Mouse (Mus musculus) CH12.LX (cell line): ENCODE measurements around the gene Tdrd7. TPM values are rescaled to one million over a fixed set of nuclear protein-coding genes. Genes with fewer than 3 reads are reported as not detected.
A peak's percentile ranks its signal among the peaks of the same experiment; 100 is the strongest.

ENCODE experiments used
- DNase-seq: peaks from one replicate; pipeline ENCODE4 v3.0.0-alpha.2; 2013; ENCODE audit errors: extremely low read depth
- H3K27ac ChIP-seq: 2 replicates; pipeline ENCODE4 v1.5.1; 2012; ENCODE audit warnings: low read depth, mild to moderate bottlenecking, control low read depth, moderate library complexity; ENCODE audit not compliant: insufficient read depth
- H3K27me3 ChIP-seq: replicated peaks from 2 replicates; pipeline ENCODE3; 2012; ENCODE audit warnings: inconsistent platforms
- H3K36me3 ChIP-seq, 2 experiments: replicated peaks in 1 of 2; 2 replicates each; pipeline versions ENCODE3 to v1.6.1; 2012; ENCODE audit warnings: inconsistent platforms in 1 of 2, low read length in 1 of 2, mild to moderate bottlenecking in 1 of 2, mixed read lengths in 1 of 2, moderate library complexity in 1 of 2; ENCODE audit not compliant: control insufficient read depth in 1 of 2, insufficient read depth in 1 of 2
- H3K4me1 ChIP-seq, 2 experiments: 2 replicates each; pipeline ENCODE4 v1.6.1; 2012; ENCODE audit warnings: inconsistent platforms in 1 of 2, moderate library complexity in 1 of 2; ENCODE audit not compliant: insufficient read depth in 2 of 2, control insufficient read depth in 1 of 2
- H3K4me2 ChIP-seq: 2 replicates; pipeline ENCODE4 v1.6.1; 2012; ENCODE audit warnings: low read depth, mild to moderate bottlenecking, control low read depth; ENCODE audit not compliant: poor library complexity, insufficient read depth, severe bottlenecking
- H3K4me3 ChIP-seq, 3 experiments: fragments of 150-350 bp in 1 of 3; sonication (generic) in 1 of 3; replicated peaks in 1 of 3; 2 replicates each; pipeline versions ENCODE3 to v1.5.1; 2011 to 2012; ENCODE audit warnings: low read depth in 2 of 3, low read length in 2 of 3, mild to moderate bottlenecking in 2 of 3, moderate library complexity in 2 of 3, control low read depth in 1 of 3, improper control_type of control experiment in 1 of 3, inconsistent platforms in 1 of 3, mixed read lengths in 1 of 3; ENCODE audit not compliant: poor library complexity in 1 of 3
- H3K79me2 ChIP-seq: replicated peaks from 2 replicates; pipeline ENCODE4 v1.6.1; 2012; ENCODE audit warnings: mild to moderate bottlenecking, moderate library complexity; ENCODE audit not compliant: control insufficient read depth, poor library complexity, insufficient read depth, severe bottlenecking; ENCODE audit errors: extremely low read depth
- H3K9ac ChIP-seq: 2 replicates; pipeline ENCODE4 v1.6.1; 2012; ENCODE audit warnings: low read depth, mild to moderate bottlenecking, control low read depth, moderate library complexity; ENCODE audit not compliant: insufficient read depth
- H3K9me3 ChIP-seq: replicated peaks from 2 replicates; pipeline ENCODE3; 2012; ENCODE audit warnings: low read length, inconsistent platforms, mixed read lengths
- CTCF ChIP-seq, 2 experiments: IDR thresholded peaks in 1 of 2; conservative IDR thresholded peaks in 1 of 2; 2 replicates each; pipeline ENCODE4 v1.5.1; 2011 to 2012; ENCODE audit warnings: low read depth in 2 of 2, low read length in 2 of 2, improper control_type of control experiment in 1 of 2, inconsistent platforms in 1 of 2, mild to moderate bottlenecking in 1 of 2, moderate library complexity in 1 of 2
- ETS1 ChIP-seq: conservative IDR thresholded peaks from 2 replicates; pipeline ENCODE4 v1.6.1; 2012; ENCODE audit warnings: low read depth, mild to moderate bottlenecking, inconsistent platforms, low read length, improper control_type of control experiment, moderate library complexity
- HCFC1 ChIP-seq: IDR thresholded peaks from 2 replicates; pipeline ENCODE4 v1.6.1; 2012; ENCODE audit warnings: low read depth, mild to moderate bottlenecking, inconsistent platforms, low read length, improper control_type of control experiment
- IRF4 ChIP-seq: IDR thresholded peaks from 2 replicates; pipeline ENCODE4 v1.6.1; 2014; ENCODE audit warnings: low read depth, mild to moderate bottlenecking, inconsistent platforms, low read length, improper control_type of control experiment
- JUND ChIP-seq: conservative IDR thresholded peaks from 2 replicates; pipeline ENCODE4 v1.6.1; 2011; ENCODE audit warnings: low read depth, low read length, improper control_type of control experiment
- MAX ChIP-seq: IDR thresholded peaks from 2 replicates; pipeline ENCODE4 v1.6.1; 2011; ENCODE audit warnings: low read length, improper control_type of control experiment
- MXI1 ChIP-seq: IDR thresholded peaks from 2 replicates; pipeline ENCODE4 v1.6.1; 2011; ENCODE audit warnings: mild to moderate bottlenecking, low read depth, low read length, improper control_type of control experiment
- NRF1 ChIP-seq: IDR thresholded peaks from 2 replicates; pipeline ENCODE4 v1.6.1; 2014; ENCODE audit warnings: low read depth, mild to moderate bottlenecking, inconsistent platforms, low read length, improper control_type of control experiment, moderate library complexity
- PAX5 ChIP-seq: IDR thresholded peaks from 2 replicates; pipeline ENCODE4 v1.6.1; 2012; ENCODE audit warnings: low read length, inconsistent platforms, mixed read lengths
- RAD21 ChIP-seq: IDR thresholded peaks from 2 replicates; pipeline ENCODE4 v1.6.1; 2011; ENCODE audit warnings: low read depth, mild to moderate bottlenecking, low read length, improper control_type of control experiment, moderate library complexity
- ZKSCAN1 ChIP-seq: IDR thresholded peaks from 2 replicates; pipeline ENCODE4 v1.6.1; 2012; ENCODE audit warnings: low read depth, inconsistent platforms, low read length, improper control_type of control experiment, borderline replicate concordance
- ZNF384 ChIP-seq: IDR thresholded peaks from 2 replicates; pipeline ENCODE4 v1.6.1; 2012; ENCODE audit warnings: low read depth, low read length, improper control_type of control experiment, inconsistent platforms
- dilution Hi-C: fragments of 300-500 bp; cut with MboI; formaldehyde crosslinking; loops from 2 replicates; pipeline ENCODE4 v1.14.3; 2020; ENCODE audit warnings: low sequenced_read_pairs; ENCODE audit not compliant: extremely low pct_unique_long_range_greater_than_20kb, extremely low pct_ligation_motif_present
- in situ Hi-C: fragments of 300-500 bp; cut with MboI; formaldehyde crosslinking; loops from 3 replicates; pipeline ENCODE4 v1.14.3; 2019; ENCODE audit warnings: low sequenced_read_pairs, low pct_ligation_motif_present, low pct_unique_long_range_greater_than_20kb, mixed read lengths
- polyA plus RNA-seq: library from polyadenylated mRNA; unstranded; fragments of >175 nt; gene quantifications from 2 replicates; pipeline ENCODE4 v1.2.1, GENCODE M21; 2012; ENCODE audit warnings: low read depth; ENCODE audit not compliant: insufficient read length
- total RNA-seq, 2 experiments: library from RNA; depleted of rRNA; stranded (reverse); fragments of 300-350 nt in 1 of 2; fragments of >200 nt in 1 of 2; gene quantifications; 2 replicates each; pipeline ENCODE4 v1.2.3; 2012 to 2014

The Tdrd7 gene
- total and polyA plus RNA-seq, 3 experiments, result 1.6 to 2.9 (median 2.7) TPM

GRCm38 (mm10) chr4:45921663-45922435 lies 43.3 kb upstream of the Tdrd7 start:
- Histone ChIP-seq H3K36me3 (no peaks in the 10 kb centered on the region), H3K9me3 (peaks cover 6% of the 10 kb centered on the region), H3K4me3 (no peak overlapping the region), H3K79me2 (no peaks in the 10 kb centered on the region), H3K4me1 (no peaks in the 10 kb centered on the region), H3K27ac (no peak overlapping the region), H3K4me2 (no peak overlapping the region), H3K27me3 (peaks cover 44% of the 10 kb centered on the region), H3K9ac (no peak overlapping the region)
- TF ChIP-seq MXI1, result no peak
- TF ChIP-seq MAX, result no peak
- no peak for TF ChIP-seq JUND
- TF ChIP-seq ZNF384, result no peak
- TF ChIP-seq ZKSCAN1, result no peak
- no peak for TF ChIP-seq ETS1
- TF ChIP-seq IRF4, result no peak
- DNase-seq, result no peak
- dilution Hi-C loops, result no loop called here
- in situ Hi-C loops, result no loop called here

GRCm38 (mm10) chr4:45924011-45924410 lies 41.1 kb upstream of the Tdrd7 start:
- Histone ChIP-seq H3K79me2 (no peaks in the 10 kb centered on the region), H3K9me3 (no peaks in the 10 kb centered on the region), H3K9ac (no peak overlapping the region), H3K36me3 (no peaks in the 10 kb centered on the region), H3K4me3 (no peak overlapping the region), H3K4me1 (no peaks in the 10 kb centered on the region)
- dilution Hi-C loops, result no loop called here
- TF ChIP-seq NRF1, result no peak
- peak; percentile 16; the same call in 1 of the 2 replicates for TF ChIP-seq RAD21
- TF ChIP-seq CTCF (conservative IDR thresholded peaks at IDR 0.05 in 1 of 2, IDR thresholded peaks at IDR 0.05 in 1 of 2; ENCODE audit: low read depth in 2 of 2, low read length in 2 of 2), result peak in 1 of 2 experiments; percentile 26; a peak in 2 of 4 replicates
- TF ChIP-seq, all 38 proteins: peak for 2
- Histone ChIP-seq H3K4me2 (no peak overlapping the region), H3K27me3 (peaks cover 34% of the 10 kb centered on the region), H3K27ac (no peak overlapping the region)
- in situ Hi-C loops, result no loop called here
- no peak for DNase-seq

GRCm38 (mm10) chr4:45928561-45928960 lies 36.6 kb upstream of the Tdrd7 start:
- in situ Hi-C loops, result no loop called here
- no peak for DNase-seq
- H3K4me1 ChIP-seq, result no peaks in the 10 kb centered on the region
- no peak overlapping the region for H3K27ac ChIP-seq
- no peaks in the 10 kb centered on the region for H3K9me3 ChIP-seq
- no peaks in the 10 kb centered on the region for H3K79me2 ChIP-seq
- no peak overlapping the region for H3K4me2 ChIP-seq
- peaks cover 18% of the 10 kb centered on the region for H3K27me3 ChIP-seq
- no peaks in the 10 kb centered on the region for H3K36me3 ChIP-seq
- TF ChIP-seq PAX5 (no peak), HCFC1 (no peak)
- TF ChIP-seq, all 38 proteins: peak for 0
- Histone ChIP-seq H3K4me3 (no peak overlapping the region), H3K9ac (no peak overlapping the region)
- dilution Hi-C loops, result no loop called here
